Mouse (Mus musculus): Measurements from ENCODE around the gene Cad. TPM values are rescaled to one million over a fixed set of nuclear protein-coding genes. Genes with fewer than 3 reads are reported as not detected.

Gene Cad
- total RNA-seq, 2 experiments from 2014 or later: 5.1 to 5.4 TPM

DNA sequence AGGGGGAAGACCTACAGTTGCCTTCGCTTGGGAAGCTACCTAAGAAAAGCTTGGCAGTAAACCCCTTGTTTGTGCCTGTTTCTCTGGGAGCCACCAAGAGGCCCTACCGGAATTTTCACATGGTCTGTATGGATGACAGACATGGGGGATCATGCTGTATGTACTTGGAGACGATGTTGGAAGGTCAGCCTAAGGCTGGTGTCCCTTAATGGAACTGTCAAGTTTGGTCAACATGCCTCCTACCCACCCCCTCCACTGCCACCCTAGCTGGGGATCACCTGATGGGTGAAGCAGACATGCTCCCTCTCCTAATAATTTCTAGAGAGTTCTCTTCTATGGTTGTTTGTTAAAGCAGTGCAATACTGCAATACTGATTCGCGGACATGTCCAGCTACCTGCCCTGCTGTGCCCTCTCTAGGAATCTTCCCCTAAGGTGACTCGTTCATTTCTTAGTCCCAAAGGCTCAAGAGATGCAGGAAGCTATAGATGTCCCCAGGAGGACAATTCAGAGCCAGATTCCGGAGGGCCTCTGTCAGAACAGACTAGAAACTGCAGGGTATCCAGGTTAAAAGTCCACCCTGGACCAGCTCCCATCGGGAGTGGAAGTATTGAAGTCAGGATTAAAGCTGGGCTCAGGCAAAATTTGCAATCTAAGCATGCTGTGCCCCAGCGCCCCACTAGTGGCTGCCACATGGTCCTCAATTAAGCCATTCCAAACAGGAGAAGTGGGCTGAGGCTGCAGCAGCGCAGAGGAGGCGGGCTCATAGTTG, 41.3 kb downstream of the Cad start:
- no peak for ATAC-seq (ENCODE audit: poor library complexity, severe bottlenecking)

GRCm38 (mm10) chr5:31105814-31106335, 51.3 kb downstream of the Cad start, which contains the start of gene Dnajc5g:
TSS of gene Dnajc5g (plus strand) at chr5:31106285.
- no peak for ATAC-seq (ENCODE audit: poor library complexity, severe bottlenecking)

DNA sequence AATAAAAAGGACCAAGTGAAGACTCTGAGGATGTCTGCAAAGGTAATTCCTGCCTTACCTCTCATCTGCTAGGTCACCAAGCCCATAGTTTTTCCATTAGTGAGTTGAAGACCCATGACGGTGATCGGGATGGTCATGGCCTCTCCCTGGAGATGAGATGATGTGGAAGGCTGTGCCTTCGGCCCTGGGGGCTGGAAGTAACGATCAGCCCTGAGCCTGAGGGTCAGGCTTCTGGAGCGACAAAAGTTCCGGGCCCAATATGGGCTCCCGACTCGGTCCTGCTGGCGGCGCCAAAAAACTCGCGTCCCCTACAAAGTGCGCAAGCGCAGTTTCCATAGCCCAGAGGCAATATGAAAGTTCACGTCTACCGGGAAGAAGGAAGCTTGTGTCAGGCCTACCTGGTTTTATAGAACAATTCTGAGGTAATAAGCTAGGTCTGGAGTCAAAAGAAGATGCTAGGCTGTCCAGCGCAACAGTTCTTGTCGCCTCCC, 53.5 kb downstream of the Cad start, which contains the start of gene Slc30a3:
Gene Slc30a3, minus strand, starts transcription at position 238 of the 491 bp plus-strand sequence.
- ATAC-seq (ENCODE audit: poor library complexity, severe bottlenecking): no peak

DNA sequence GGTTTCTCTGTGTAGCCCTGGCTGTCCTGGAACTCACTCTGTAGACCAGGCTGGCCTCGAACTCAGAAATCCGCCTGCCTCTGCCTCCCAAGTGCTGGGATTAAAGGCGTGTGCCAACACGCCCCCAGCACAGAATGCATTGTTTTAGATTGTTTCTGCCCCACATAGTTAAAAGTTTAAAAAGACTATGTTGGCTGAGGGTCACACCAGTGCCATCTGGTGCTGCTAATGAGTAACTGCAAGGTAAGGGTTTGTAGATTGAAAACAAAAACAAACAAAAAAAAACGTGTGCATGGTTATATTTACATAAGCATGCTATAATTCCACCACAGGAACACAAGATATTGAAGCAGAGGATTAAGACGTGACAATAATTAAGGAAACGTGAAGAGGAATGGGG, 56.2 kb downstream of the Cad start:
- no peak for ATAC-seq (ENCODE audit: poor library complexity, severe bottlenecking)

GRCm38 (mm10) chr5:31116354-31116753, 61.8 kb downstream of the Cad start, which contains the start of gene Trim54:
TSS of gene Trim54 (plus strand) at chr5:31116712.
- ATAC-seq (ENCODE audit: poor library complexity, severe bottlenecking): no peak

GRCm38 (mm10) chr5:31116912-31117311, 62.3 kb downstream of the Cad start:
- ATAC-seq (ENCODE audit: poor library complexity, severe bottlenecking): no peak

- no peak for ATAC-seq (ENCODE audit: poor library complexity, severe bottlenecking)
These were observed 66.5 kb downstream of the Cad start for GRCm38 (mm10) chr5:31121111-31121510.

DNA sequence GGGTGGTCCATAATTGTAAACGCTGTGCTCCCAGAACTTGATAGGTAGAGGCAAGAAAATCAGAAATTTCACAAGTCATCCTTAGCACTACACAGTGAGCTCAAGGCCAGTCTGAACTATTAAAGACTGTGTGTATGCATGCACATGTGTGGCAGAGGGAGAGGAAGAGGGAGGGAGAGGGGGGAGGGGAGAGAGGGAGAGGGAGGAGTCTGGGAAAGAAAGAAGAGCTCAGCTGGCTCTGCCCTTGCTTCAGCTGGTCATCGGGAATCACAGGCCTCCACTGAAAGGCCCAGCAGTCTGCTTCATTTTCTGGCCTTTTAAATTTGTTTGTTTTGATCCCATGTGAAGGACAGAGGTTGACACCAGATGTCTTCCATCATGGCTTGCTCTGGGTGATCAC, 68.9 kb downstream of the Cad start:
- ATAC-seq (ENCODE audit: poor library complexity, severe bottlenecking): no peak

DNA sequence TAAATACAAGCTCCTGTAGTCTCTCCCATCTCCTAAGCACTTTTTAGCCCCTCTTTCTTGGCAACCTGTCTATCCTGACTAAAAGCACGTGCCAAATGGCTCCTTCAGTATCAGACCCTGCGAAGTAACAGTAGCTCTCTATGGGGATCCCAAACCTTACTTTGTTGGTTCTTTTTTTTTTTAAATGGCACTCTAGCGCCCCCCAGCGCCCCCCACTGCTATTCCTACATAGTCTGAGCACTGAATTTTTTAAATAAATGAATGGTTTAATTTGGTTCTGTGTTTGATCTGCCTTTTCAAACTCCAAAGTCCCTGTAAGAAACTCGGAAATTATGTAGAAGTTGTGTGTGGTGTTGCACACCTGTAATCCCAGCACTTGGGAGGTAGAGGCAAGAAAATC, 71.5 kb downstream of the Cad start:
- ATAC-seq (ENCODE audit: poor library complexity, severe bottlenecking): no peak

Other genes with a start within 250 kb of the Cad start
- gene Mapre3, start 240.1 kb upstream of the Cad start, total RNA-seq (2015): 0.25 and 0.98 TPM in 2 replicates
- gene Mapre3, start 240.1 kb upstream of the Cad start, total RNA-seq (2017): 0.26 and 0.41 TPM in 2 replicates
- gene Tmem214, start 186.8 kb upstream of the Cad start, total RNA-seq (2015): 11.9 and 20.2 TPM in 2 replicates
- gene Tmem214, start 186.8 kb upstream of the Cad start, total RNA-seq (2017): 14.0 and 16.9 TPM in 2 replicates
- 5.7 and 7.1 TPM in 2 replicates for gene Agbl5, start 166.1 kb upstream of the Cad start, total RNA-seq (2015)
- 3.6 and 3.9 TPM in 2 replicates for gene Agbl5, start 166.1 kb upstream of the Cad start, total RNA-seq (2017)
- gene Ost4, start 147.0 kb upstream of the Cad start, total RNA-seq (2015): 342 and 413 TPM in 2 replicates
- gene Ost4, start 147.0 kb upstream of the Cad start, total RNA-seq (2017): 286 and 294 TPM in 2 replicates
- 20.2 and 20.3 TPM in 2 replicates for gene Emilin1, start 141.4 kb upstream of the Cad start, total RNA-seq (2015)
- 25.5 and 35.5 TPM in 2 replicates for gene Emilin1, start 141.4 kb upstream of the Cad start, total RNA-seq (2017)
- 92.3 and 93.8 TPM in 2 replicates for gene Khk, start 133.3 kb upstream of the Cad start, total RNA-seq (2015)
- 52.7 and 70.7 TPM in 2 replicates for gene Khk, start 133.3 kb upstream of the Cad start, total RNA-seq (2017)
- not detected in 2 replicates for gene Cgref1, start 109.2 kb upstream of the Cad start, total RNA-seq (2015)
- gene Cgref1, start 109.2 kb upstream of the Cad start, total RNA-seq (2017): not detected in 2 replicates
- 66.3 and 72.1 TPM in 2 replicates for gene Preb, start 94.4 kb upstream of the Cad start, total RNA-seq (2015)
- 45.8 and 57.3 TPM in 2 replicates for gene Preb, start 94.4 kb upstream of the Cad start, total RNA-seq (2017)
- gene Tcf23, start 86.1 kb upstream of the Cad start, total RNA-seq (2015): not detected in 2 replicates
- not detected in 2 replicates for gene Tcf23, start 86.1 kb upstream of the Cad start, total RNA-seq (2017)
- 113 and 132 TPM in 2 replicates for gene Atraid, start 6.5 kb upstream of the Cad start, total RNA-seq (2015)
- gene Atraid, start 6.5 kb upstream of the Cad start, total RNA-seq (2017): 88.5 and 103 TPM in 2 replicates
- 0.41 and 2.0 TPM in 2 replicates for gene Slc5a6, start 5.9 kb upstream of the Cad start, total RNA-seq (2015)
- 1.3 and 1.4 TPM in 2 replicates for gene Slc5a6, start 5.9 kb upstream of the Cad start, total RNA-seq (2017)
- gene Dnajc5g, start 51.5 kb downstream of the Cad start, total RNA-seq (2015): not detected in 2 replicates
- not detected in 2 replicates for gene Dnajc5g, start 51.5 kb downstream of the Cad start, total RNA-seq (2017)
- gene Slc30a3, start 53.5 kb downstream of the Cad start, total RNA-seq (2015): not detected in 2 replicates
- not detected in 2 replicates for gene Slc30a3, start 53.5 kb downstream of the Cad start, total RNA-seq (2017)
- not detected in 2 replicates for gene Trim54, start 61.9 kb downstream of the Cad start, total RNA-seq (2015)
- gene Trim54, start 61.9 kb downstream of the Cad start, total RNA-seq (2017): not detected in 2 replicates
- not detected in 2 replicates for gene Ucn, start 84.0 kb downstream of the Cad start, total RNA-seq (2015)
- not detected in 2 replicates for gene Ucn, start 84.0 kb downstream of the Cad start, total RNA-seq (2017)
- 30.3 and 40.5 TPM in 2 replicates for gene Mpv17, start 99.5 kb downstream of the Cad start, total RNA-seq (2015)
- 26.1 and 27.0 TPM in 2 replicates for gene Mpv17, start 99.5 kb downstream of the Cad start, total RNA-seq (2017)
- gene Gm29609, start 125.1 kb downstream of the Cad start, total RNA-seq (2015): 0.22 and 1.3 TPM in 2 replicates
- 0.29 TPM in 1 of 2 replicates, not detected in the other for gene Gm29609, start 125.1 kb downstream of the Cad start, total RNA-seq (2017)
- 58.8 and 63.2 TPM in 2 replicates for gene Gtf3c2, start 125.4 kb downstream of the Cad start, total RNA-seq (2015)
- gene Gtf3c2, start 125.4 kb downstream of the Cad start, total RNA-seq (2017): 43.0 and 43.1 TPM in 2 replicates
- gene Snx17, start 138.4 kb downstream of the Cad start, total RNA-seq (2015): 52.3 and 65.5 TPM in 2 replicates
- gene Snx17, start 138.4 kb downstream of the Cad start, total RNA-seq (2017): 33.4 and 45.2 TPM in 2 replicates
- 21.9 and 25.2 TPM in 2 replicates for gene Eif2b4, start 138.7 kb downstream of the Cad start, total RNA-seq (2015)
- 21.3 and 31.5 TPM in 2 replicates for gene Eif2b4, start 138.7 kb downstream of the Cad start, total RNA-seq (2017)
- 8.9 and 10.1 TPM in 2 replicates for gene Zfp513, start 147.5 kb downstream of the Cad start, total RNA-seq (2015)
- 7.2 and 8.1 TPM in 2 replicates for gene Zfp513, start 147.5 kb downstream of the Cad start, total RNA-seq (2017)
- 54.8 and 69.0 TPM in 2 replicates for gene Ppm1g, start 165.9 kb downstream of the Cad start, total RNA-seq (2015)
- gene Ppm1g, start 165.9 kb downstream of the Cad start, total RNA-seq (2017): 107 and 121 TPM in 2 replicates
- gene Nrbp1, start 186.1 kb downstream of the Cad start, total RNA-seq (2015): 57.2 and 64.1 TPM in 2 replicates
- gene Nrbp1, start 186.1 kb downstream of the Cad start, total RNA-seq (2017): 112 and 114 TPM in 2 replicates
- gene Gm9970, start 186.5 kb downstream of the Cad start, total RNA-seq (2015): not detected in 2 replicates
- gene Gm9970, start 186.5 kb downstream of the Cad start, total RNA-seq (2017): not detected in 2 replicates
- 5.1 and 5.4 TPM in 2 replicates for gene Krtcap3, start 196.9 kb downstream of the Cad start, total RNA-seq (2015)
- 3.6 and 6.7 TPM in 2 replicates for gene Krtcap3, start 196.9 kb downstream of the Cad start, total RNA-seq (2017)
- gene Ift172, start 236.3 kb downstream of the Cad start, total RNA-seq (2015): 9.6 and 13.6 TPM in 2 replicates
- gene Ift172, start 236.3 kb downstream of the Cad start, total RNA-seq (2017): 14.2 and 25.0 TPM in 2 replicates
- not detected in 2 replicates for gene Fndc4, start 241.3 kb downstream of the Cad start, total RNA-seq (2015)
- not detected in 2 replicates for gene Fndc4, start 241.3 kb downstream of the Cad start, total RNA-seq (2017)
- gene Gckr, start 242.7 kb downstream of the Cad start, total RNA-seq (2015): not detected in 2 replicates
- gene Gckr, start 242.7 kb downstream of the Cad start, total RNA-seq (2017): not detected in 2 replicates